Mouse (Mus musculus) sigmoid colon, adult 10 weeks (tissue): Measurements from ENCODE around the gene Bpifb2. TPM values are rescaled to one million over a fixed set of nuclear protein-coding genes. Genes with fewer than 3 reads are reported as not detected.

Experiments
- polyA plus RNA-seq: library from polyadenylated mRNA; stranded (reverse); fragments of 350-450 nt; fragmentation: Illumina TruSeq; extraction: RNeasy Lipid Tissue Mini Kit (QIAGEN cat#74804); gene quantifications from one replicate; pipeline ENCODE4 v1.2.3, GENCODE M21; 2014; ENCODE audit warnings: low read depth, low replicate concordance

The Bpifb2 gene
- polyA plus RNA-seq, result not detected

DNA sequence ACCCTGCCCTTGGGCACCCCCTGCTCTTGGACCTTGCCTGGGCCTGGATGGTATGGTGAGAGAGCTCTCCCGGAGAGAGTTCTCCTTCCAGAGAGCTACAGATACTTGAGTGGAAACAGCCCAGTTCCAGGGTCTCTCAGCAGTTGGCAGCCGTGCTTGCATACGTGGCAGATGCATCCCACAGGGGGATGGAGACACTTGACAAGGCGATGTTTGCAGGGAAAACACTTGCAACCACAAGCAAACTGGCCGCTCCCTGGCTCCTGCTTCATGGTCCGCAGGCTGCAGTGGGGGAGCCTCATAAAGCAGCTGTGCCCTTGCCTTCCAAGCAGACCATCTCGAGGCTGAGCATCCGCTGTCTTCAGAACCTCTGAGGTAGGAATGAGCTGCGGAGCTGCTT, at the start of gene Bpifb2:
Bpifb2 (plus strand) TSS at position 301 of the 400 bp plus-strand sequence.

DNA sequence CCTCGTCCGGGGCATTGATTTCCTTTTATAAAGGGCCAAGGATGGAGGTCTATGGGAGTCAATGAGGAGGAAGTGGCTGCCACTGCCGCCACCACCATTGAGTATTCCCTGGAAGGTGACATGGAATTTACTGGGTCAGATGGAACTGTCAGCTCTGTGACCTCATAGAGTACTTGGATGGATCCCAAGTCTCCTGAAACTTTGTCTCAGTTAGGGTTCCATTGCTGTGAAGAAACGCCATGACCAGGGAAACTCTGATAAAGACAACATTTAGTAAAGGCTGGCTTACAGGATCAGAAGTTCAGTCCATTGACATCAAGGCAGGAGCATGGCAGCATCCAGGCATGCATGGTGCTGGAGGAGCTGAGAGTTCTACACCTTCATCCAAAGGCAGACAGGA, 3.9 kb upstream of the Bpifb2 start, which contains the start of gene Sun5:
Sun5 (minus strand) TSS at position 101 of the 400 bp plus-strand sequence.

DNA sequence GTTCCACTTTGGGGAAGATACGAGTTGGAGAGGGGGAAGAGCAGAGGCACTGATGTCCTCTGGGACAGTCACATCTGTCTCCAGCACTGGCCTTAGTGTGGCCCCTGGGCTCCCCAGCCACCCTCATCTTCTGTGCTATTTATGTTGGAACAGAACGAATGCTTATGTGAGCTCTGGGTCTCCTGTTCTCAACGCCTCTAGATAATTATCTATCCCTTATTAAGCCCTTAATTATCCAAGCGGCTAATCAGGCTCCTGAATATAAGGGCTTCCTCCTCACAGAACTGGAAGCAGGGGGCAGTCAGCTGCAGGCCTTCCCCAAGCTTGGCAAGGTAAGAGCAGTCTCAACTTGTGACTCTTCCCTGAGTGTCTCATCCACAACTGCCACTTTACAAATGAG, 25.2 kb downstream of the Bpifb2 start, which contains the start of gene Bpifb6:
Bpifb6 (plus strand) TSS at position 301 of the 400 bp plus-strand sequence.

DNA sequence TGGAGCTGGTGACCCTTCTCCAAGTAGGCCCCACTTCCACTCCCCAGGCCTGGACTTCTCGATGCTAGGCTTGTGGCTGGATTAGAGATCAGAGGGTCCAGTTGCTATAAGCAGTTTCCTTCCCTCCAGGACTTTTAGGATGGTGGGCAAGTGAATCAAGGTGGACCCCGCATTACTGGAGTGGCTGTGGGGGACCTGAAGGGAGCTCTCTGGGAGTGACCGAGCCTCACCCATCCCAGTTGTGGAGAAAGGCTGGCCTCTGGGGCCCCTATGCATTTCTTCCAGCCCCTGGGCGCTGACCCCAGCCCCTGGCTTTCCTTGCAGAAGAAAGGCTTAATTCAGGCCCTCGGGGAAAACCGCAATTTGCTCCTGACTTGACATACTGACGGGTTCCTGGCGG, 43.1 kb downstream of the Bpifb2 start, which contains the start of gene Bpifb3:
Bpifb3 (plus strand) TSS at position 301 of the 400 bp plus-strand sequence.

DNA sequence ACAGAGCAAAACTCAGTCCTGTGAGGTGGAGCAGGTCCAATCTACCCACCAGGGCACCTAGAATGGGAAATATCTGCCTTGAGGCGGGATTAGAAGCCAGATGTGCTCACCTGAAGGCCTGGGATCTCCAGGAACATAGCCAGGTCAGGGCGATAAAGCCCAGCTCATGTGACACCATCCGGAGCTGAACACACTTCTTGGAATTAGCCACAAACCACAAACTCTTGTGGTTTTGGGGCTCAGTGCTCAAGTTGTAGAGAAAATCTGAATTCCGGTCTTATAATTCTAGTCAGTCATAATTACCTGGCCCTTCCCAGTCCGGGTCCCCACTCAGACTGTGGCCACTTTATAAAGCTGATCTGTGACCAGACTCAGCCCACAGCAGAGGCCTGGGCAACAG, 63.0 kb downstream of the Bpifb2 start, which contains the start of gene Bpifb4:
Bpifb4 (plus strand) TSS at position 370 of the 400 bp plus-strand sequence.

Other genes starting within 250 kb of the Bpifb2 start
- 16.8 TPM for gene Commd7, start 242.3 kb upstream of the Bpifb2 start, polyA plus RNA-seq
- gene Dnmt3b, start 225.6 kb upstream of the Bpifb2 start, polyA plus RNA-seq, result 1.4 TPM
- not detected for gene Dnmt3c, start 178.4 kb upstream of the Bpifb2 start, polyA plus RNA-seq
- 364 TPM for gene Mapre1, start 133.8 kb upstream of the Bpifb2 start, polyA plus RNA-seq
- gene Efcab8, start 95.1 kb upstream of the Bpifb2 start, polyA plus RNA-seq, result not detected
- not detected for gene Sun5, start 4.0 kb upstream of the Bpifb2 start, polyA plus RNA-seq
- not detected for gene Bpifb6, start 25.3 kb downstream of the Bpifb2 start, polyA plus RNA-seq
- not detected for gene Bpifb3, start 43.2 kb downstream of the Bpifb2 start, polyA plus RNA-seq
- gene Bpifb4, start 63.2 kb downstream of the Bpifb2 start, polyA plus RNA-seq, result not detected
- gene Bpifa6, start 99.9 kb downstream of the Bpifb2 start, polyA plus RNA-seq, result not detected
- not detected for gene Bpifa2, start 133.2 kb downstream of the Bpifb2 start, polyA plus RNA-seq